Comparison of ENCODE assay signal across 19 mouse cellular contexts in the genomic region with DNA sequence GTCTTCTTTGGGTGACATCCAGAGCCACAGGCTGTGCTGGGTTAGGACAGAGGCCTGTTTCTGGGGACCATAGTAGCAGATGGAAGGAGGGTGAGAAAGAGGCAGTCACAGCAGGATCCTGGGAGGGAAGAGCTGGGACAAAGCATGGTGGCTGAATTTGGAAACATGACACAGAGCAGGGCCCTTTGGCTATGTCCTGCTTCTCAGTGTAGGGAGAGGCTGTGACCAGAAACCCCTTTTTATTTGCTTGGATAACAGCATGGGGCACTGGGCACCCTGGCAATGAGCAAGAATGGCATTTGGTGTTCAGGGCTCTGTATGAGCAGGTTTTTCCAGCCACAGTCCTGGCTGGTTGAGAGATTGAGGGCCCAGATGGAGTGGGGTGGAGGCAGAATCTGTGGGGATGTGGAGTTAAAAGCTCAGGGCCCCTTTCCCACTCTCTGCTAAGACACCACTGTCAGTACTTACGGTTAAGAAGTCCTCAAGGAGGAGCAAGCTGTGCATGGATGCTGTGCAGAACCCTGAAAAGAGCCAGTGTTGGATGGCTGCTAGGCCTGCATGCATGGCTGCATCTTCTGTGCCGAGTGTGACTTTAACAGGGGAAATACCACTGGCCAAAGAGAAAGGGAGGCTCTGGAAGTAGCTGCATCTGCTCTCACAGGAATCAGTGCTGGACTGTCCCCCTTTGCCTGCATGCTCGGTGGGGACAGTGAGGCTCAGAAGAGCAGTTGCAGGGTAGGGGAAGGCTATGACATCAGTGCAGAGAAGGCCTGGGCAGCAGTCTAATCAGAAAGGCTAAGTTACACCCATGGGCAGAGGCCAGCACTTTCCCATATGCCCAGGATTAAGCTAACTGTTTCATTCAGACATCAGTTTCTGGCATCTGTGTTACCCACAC. TPM values are rescaled to one million over a fixed set of nuclear protein-coding genes. Genes with fewer than 3 reads are reported as not detected.
DNase-seq lines count a peak whose midpoint lies in the region; ATAC-seq and TF ChIP-seq lines count a peak whose summit lies in the region.
"Had no signal": no experiment of that assay in that cellular context is flagged by ENCODE, and none has a peak within 500 bp of the region (broad histone marks: within the 10 kb centered on the region; RNA-seq: fewer than 3 reads in every experiment).

No protein-coding gene starts in this region.

- no peak for TF ChIP-seq CTCF in Patski (IDR thresholded peaks at IDR 0.05)
- TF ChIP-seq CTCF in lung, adult 2 months (IDR thresholded peaks at IDR 0.05; ENCODE audit: insufficient read depth, low read length): no peak

- CTCF ChIA-PET in Patski (lab: Charles Lee): no interaction called here

- peak overlapping the region; percentile 9; the same call in 1 of the 2 replicates for H3K9ac ChIP-seq in midbrain, embryonic 11.5 days (ENCODE audit: low read length)
- H3K9ac ChIP-seq: embryonic facial prominence, embryonic 15.5 days; forebrain, embryonic 15.5 days; heart, embryonic 13.5 days; liver, embryonic 12.5 days; lung, embryonic 15.5 days; neural tube, embryonic 15.5 days had no signal

- no peak for DNase-seq in Patski (ENCODE audit: low read depth, low spot score)
- peak; percentile 79 for DNase-seq in cerebellum, adult 11 months
- peak; percentile 50 to 69 for DNase-seq in cerebellum, postnatal 14 days
- peak; percentile 92 for DNase-seq in midbrain, embryonic 11.5 days (ENCODE audit: low spot score, missing footprints)
- DNase-seq in lung, adult 2 months: no peak
- DNase-seq in lung, postnatal 25 days (ENCODE audit: low spot score): no peak
- DNase-seq in lung, postnatal 4 days: no peak
- DNase-seq: thymus, postnatal 14 days had no signal

- H3K4me2 ChIP-seq in midbrain, embryonic 11.5 days: no peak overlapping the region; the same call in 1 of the 2 replicates
- H3K4me2 ChIP-seq: embryonic facial prominence, embryonic 15.5 days; forebrain, embryonic 15.5 days; heart, embryonic 13.5 days; liver, embryonic 12.5 days; lung, embryonic 15.5 days; neural tube, embryonic 15.5 days had no signal

- peak; percentile 13 for ATAC-seq in Patski
- peak; percentile 52 for ATAC-seq in midbrain, embryonic 11.5 days (ENCODE audit: low FRiP score)
- ATAC-seq: forebrain, embryonic 15.5 days; intestine, postnatal 0 days; liver, embryonic 12.5 days had no signal

- H3K36me3 ChIP-seq in midbrain, embryonic 11.5 days (ENCODE audit: control insufficient read depth, insufficient read depth, low read length): no peaks in the 10 kb centered on the region
- H3K36me3 ChIP-seq: embryonic facial prominence, embryonic 15.5 days; forebrain, embryonic 15.5 days; heart, embryonic 13.5 days; liver, embryonic 12.5 days; lung, embryonic 15.5 days; neural tube, embryonic 15.5 days had no signal

- no peak for TF ChIP-seq POLR2A in lung, adult 2 months (IDR thresholded peaks at IDR 0.05; ENCODE audit: borderline replicate concordance, extremely low read depth, low read depth, low read length)

- WGBS in midbrain, embryonic 11.5 days: 10% methylated on average over 3 of the region's 3 CpGs
- WGBS in lung, adult 2 months: 63% methylated on average over 3 of the region's 3 CpGs

- peaks cover 8% of the 10 kb centered on the region for H3K27me3 ChIP-seq in Patski
- no peaks in the 10 kb centered on the region for H3K27me3 ChIP-seq in midbrain, embryonic 11.5 days (ENCODE audit: control insufficient read depth, insufficient read depth, low read length)

- peaks cover 20% of the 10 kb centered on the region for H3K4me1 ChIP-seq in midbrain, embryonic 11.5 days (ENCODE audit: control insufficient read depth, insufficient read depth, low read length)
- no peaks in the 10 kb centered on the region for H3K4me1 ChIP-seq in lung, adult 2 months (ENCODE audit: control insufficient read depth, insufficient read depth, low read length)
- H3K4me1 ChIP-seq: embryonic facial prominence, embryonic 15.5 days; forebrain, embryonic 15.5 days; liver, embryonic 12.5 days; lung, embryonic 15.5 days; neural tube, embryonic 15.5 days had no signal

- H3K4me3 ChIP-seq in midbrain, embryonic 11.5 days (ENCODE audit: low read depth, low read length): no peak overlapping the region
- H3K4me3 ChIP-seq in lung, adult 2 months (replicated peaks; ENCODE audit: extremely low read depth, low read depth, low read length): no peak overlapping the region
- H3K4me3 ChIP-seq: embryonic facial prominence, embryonic 15.5 days; forebrain, embryonic 15.5 days; heart, embryonic 13.5 days; liver, embryonic 12.5 days; lung, embryonic 15.5 days; myocyte; neural tube, embryonic 15.5 days had no signal

- peak overlapping the region; percentile 67 for H3K27ac ChIP-seq in midbrain, embryonic 11.5 days (ENCODE audit: low read depth, low read length)
- H3K27ac ChIP-seq: embryonic facial prominence, embryonic 15.5 days; forebrain, embryonic 15.5 days; heart, embryonic 13.5 days; liver, embryonic 12.5 days; lung, embryonic 15.5 days; neural tube, embryonic 15.5 days; stomach, postnatal 0 days had no signal

- no peaks in the 10 kb centered on the region for H3K9me3 ChIP-seq in midbrain, embryonic 11.5 days (ENCODE audit: control insufficient read depth, low read length)
- H3K9me3 ChIP-seq: embryonic facial prominence, embryonic 15.5 days; forebrain, embryonic 15.5 days; heart, embryonic 13.5 days; liver, embryonic 12.5 days; lung, embryonic 15.5 days; neural tube, embryonic 15.5 days had no signal

- in situ Hi-C loops in Patski (cut with MboI; ENCODE audit: low pct_unique_long_range_greater_than_20kb): no loop called here

- POLR2A ChIA-PET in Patski (lab: Charles Lee): no interaction called here

RNA-seq across cellular contexts. Expression of gene En2, which starts 26.0 kb away (rescaled TPM):
- polyA plus RNA-seq in Patski (2021): 0.05 TPM
- 2.4 and 2.9 TPM in 2 replicates for polyA plus RNA-seq in midbrain, embryonic 11.5 days (2014; fragmentation: Nextera tagmentation; extraction: Ambion mirVana)
- not detected in 2 replicates for polyA plus RNA-seq in lung, adult 2 months (2012; rRNA removed)
- polyA plus RNA-seq: embryonic facial prominence, embryonic 15.5 days; forebrain, embryonic 15.5 days; gonadal fat pad, adult 2 months; heart, embryonic 13.5 days; intestine, postnatal 0 days; limb, embryonic 11.5 days; liver, embryonic 12.5 days; lung, embryonic 15.5 days; myocyte; neural tube, embryonic 15.5 days; stomach, postnatal 0 days had no signal

RNA-seq across cellular contexts. Expression of gene Cnpy1, which starts 54.2 kb away (rescaled TPM):
- polyA plus RNA-seq in Patski (2021): not detected
- polyA plus RNA-seq in midbrain, embryonic 11.5 days (2014; fragmentation: Nextera tagmentation; extraction: Ambion mirVana): 130 and 131 TPM in 2 replicates
- 0.03 and 0.04 TPM in 2 replicates for polyA plus RNA-seq in lung, adult 2 months (2012; rRNA removed)
- polyA plus RNA-seq: heart, embryonic 13.5 days; limb, embryonic 11.5 days; liver, embryonic 12.5 days; myocyte had no signal

Comparison
In these comparisons a context has a peak if more than half of its experiments do, and no peak if none do; other contexts are left out.
1. DNase-seq: peak in cerebellum, adult 11 months (single experiment), cerebellum, postnatal 14 days (2 of 2) and midbrain, embryonic 11.5 days (single experiment); none in Patski (single experiment), lung, adult 2 months (single experiment), lung, postnatal 25 days (single experiment) and lung, postnatal 4 days (0 of 2).
2. RNA of gene Cnpy1, which starts 54.2 kb away (polyA plus RNA-seq): 130 to 131 TPM in midbrain, embryonic 11.5 days; 0.03 to 0.04 TPM in lung, adult 2 months and not detected in Patski (single experiment); every median in the first group is over 100 times any median in the second.